Mouse (Mus musculus) thymus, adult 2 months (tissue): Measurements from ENCODE around the gene Kmo. TPM values are rescaled to one million over a fixed set of nuclear protein-coding genes. Genes with fewer than 3 reads are reported as not detected.

Source experiments
- DNase-seq: peaks from one replicate; pipeline ENCODE4 v3.0.0; 2021
- H3K27ac ChIP-seq: fragments of 200-500 bp; 2 replicates; pipeline ENCODE4 v1.5.1; 2012; ENCODE audit warnings: low read length, control low read depth; ENCODE audit not compliant: control insufficient read depth, insufficient read depth
- H3K27me3 ChIP-seq: fragments of 200-500 bp; 2 replicates; pipeline ENCODE4 v1.6.1; 2012; ENCODE audit warnings: mild to moderate bottlenecking, low read length, moderate library complexity, mixed read lengths; ENCODE audit not compliant: control insufficient read depth, insufficient read depth
- H3K36me3 ChIP-seq: fragments of 200-500 bp; 2 replicates; pipeline ENCODE4 v1.6.1; 2012; ENCODE audit warnings: mild to moderate bottlenecking, low read length, moderate library complexity; ENCODE audit not compliant: control insufficient read depth, insufficient read depth
- H3K4me1 ChIP-seq: fragments of 200-500 bp; replicated peaks from 2 replicates; pipeline ENCODE4 v1.6.1; 2012; ENCODE audit warnings: low read length; ENCODE audit not compliant: control insufficient read depth, insufficient read depth
- H3K4me3 ChIP-seq: fragments of 200-500 bp; 2 replicates; pipeline ENCODE4 v1.5.1; 2012; ENCODE audit warnings: mild to moderate bottlenecking, low read length, control low read depth, moderate library complexity; ENCODE audit not compliant: control insufficient read depth, insufficient read depth
- CTCF ChIP-seq: fragments of 200-500 bp; IDR thresholded peaks from 2 replicates; pipeline ENCODE4 v1.5.1; 2012; ENCODE audit warnings: mild to moderate bottlenecking, control low read depth, low read length, moderate library complexity, borderline replicate concordance; ENCODE audit not compliant: control insufficient read depth, poor library complexity, insufficient read depth; ENCODE audit errors: extremely low read depth
- POLR2A ChIP-seq: fragments of 200-500 bp; IDR thresholded peaks from 2 replicates; pipeline ENCODE4 v1.6.1; 2012; ENCODE audit warnings: mild to moderate bottlenecking, low read length, control low read depth, moderate library complexity; ENCODE audit not compliant: control insufficient read depth, poor library complexity, insufficient read depth; ENCODE audit errors: extremely low read depth
- WGBS: fragments of 180-500 bp; shearing (Covaris S2); methylation state at CpG from one replicate; pipeline ENCODE4 v1.1.7; 2018; 5-methylcytosine and 5-hydroxymethylcytosine counted together
- polyA plus RNA-seq: library from polyadenylated mRNA; depleted of rRNA; stranded (reverse); fragments of >200 nt; gene quantifications from 2 replicates; pipeline ENCODE4 v1.2.3, GENCODE M21; 2012

Kmo gene
- polyA plus RNA-seq, 1 experiment: 3.3 TPM

GRCm38 (mm10) chr1:175669456-175669855 lies 49.3 kb downstream of the Kmo start:
- DNase-seq: no peak
- Histone ChIP-seq H3K27me3 (no peaks in the 10 kb centered on the region), H3K36me3 (no peaks in the 10 kb centered on the region), H3K27ac (no peak overlapping the region), H3K4me3 (no peak overlapping the region), H3K4me1 (no peaks in the 10 kb centered on the region)
- TF ChIP-seq POLR2A (no peak), CTCF (no peak)
- WGBS: over 99% methylated on average over 3 of the region's 3 CpGs

- H3K4me1 ChIP-seq: no peaks in the 10 kb centered on the region
- TF ChIP-seq CTCF (no peak), POLR2A (no peak)
- 89% methylated on average over 7 of the region's 7 CpGs for WGBS
- H3K36me3 ChIP-seq: no peaks in the 10 kb centered on the region
- H3K27me3 ChIP-seq: no peaks in the 10 kb centered on the region
- H3K4me3 ChIP-seq: no peak overlapping the region
- no peak for DNase-seq
- no peak overlapping the region for H3K27ac ChIP-seq
These were observed 49.9 kb downstream of the Kmo start for GRCm38 (mm10) chr1:175670042-175670441.

GRCm38 (mm10) chr1:175671626-175672025 lies 51.4 kb downstream of the Kmo start:
- H3K27me3 ChIP-seq: no peaks in the 10 kb centered on the region
- no peaks in the 10 kb centered on the region for H3K36me3 ChIP-seq
- no peaks in the 10 kb centered on the region for H3K4me1 ChIP-seq
- TF ChIP-seq POLR2A (no peak), CTCF (no peak)
- WGBS: 4% methylated on average over 1 of the region's 1 CpGs
- no peak overlapping the region for H3K27ac ChIP-seq
- no peak overlapping the region for H3K4me3 ChIP-seq
- no peak for DNase-seq

GRCm38 (mm10) chr1:175673563-175674325 lies 53.6 kb downstream of the Kmo start:
- H3K4me3 ChIP-seq: no peak overlapping the region
- TF ChIP-seq POLR2A (no peak), CTCF (no peak)
- 83% methylated on average over 7 of the region's 7 CpGs for WGBS
- H3K4me1 ChIP-seq: no peaks in the 10 kb centered on the region
- H3K36me3 ChIP-seq: no peaks in the 10 kb centered on the region
- H3K27ac ChIP-seq: no peak overlapping the region
- no peaks in the 10 kb centered on the region for H3K27me3 ChIP-seq
- no peak for DNase-seq

GRCm38 (mm10) chr1:175675116-175675515 lies 54.9 kb downstream of the Kmo start:
- WGBS: 86% methylated on average over 6 of the region's 6 CpGs
- Histone ChIP-seq H3K4me3 (no peak overlapping the region), H3K27ac (no peak overlapping the region), H3K4me1 (no peaks in the 10 kb centered on the region), H3K27me3 (no peaks in the 10 kb centered on the region), H3K36me3 (no peaks in the 10 kb centered on the region)
- no peak for DNase-seq
- no peak for TF ChIP-seq POLR2A
- TF ChIP-seq CTCF: no peak

GRCm38 (mm10) chr1:175677459-175677858 lies 57.3 kb downstream of the Kmo start:
- TF ChIP-seq CTCF (no peak), POLR2A (no peak)
- WGBS: 85% methylated on average over 6 of the region's 6 CpGs
- no peaks in the 10 kb centered on the region for H3K36me3 ChIP-seq
- H3K27ac ChIP-seq: no peak overlapping the region
- H3K27me3 ChIP-seq: no peaks in the 10 kb centered on the region
- H3K4me1 ChIP-seq: no peaks in the 10 kb centered on the region
- DNase-seq: no peak
- H3K4me3 ChIP-seq: no peak overlapping the region
